Mouse (Mus musculus) liver, postnatal 0 days (tissue): Measurements from ENCODE around the gene Metap2.

Experiments
- CTCF ChIP-seq: sonication (generic); IDR thresholded peaks from 2 replicates; pipeline ENCODE4 v1.5.1; 2016; ENCODE audit warnings: antibody characterized with exemption, low read depth
- EP300 ChIP-seq: IDR thresholded peaks from 2 replicates; pipeline ENCODE4 v1.6.1; 2016; ENCODE audit warnings: antibody characterized with exemption, low read depth, mild to moderate bottlenecking

- TF ChIP-seq EP300 (no peak), CTCF (no peak)
Observed at GRCm38 (mm10) chr10:93890565-93890964, 6.3 kb downstream of the Metap2 start.
